Mouse (Mus musculus) testis, adult 2 months (tissue): ENCODE data around the gene Gm21988.

Experiments used
- CTCF ChIP-seq: fragments of 200-500 bp; IDR thresholded peaks from 2 replicates; pipeline ENCODE4 v1.5.1; 2012; ENCODE audit warnings: low read depth, mild to moderate bottlenecking, inconsistent platforms, low read length, moderate library complexity; ENCODE audit not compliant: control insufficient read depth, insufficient read depth, insufficient replicate concordance
- POLR2A ChIP-seq: fragments of 200-500 bp; IDR thresholded peaks from 2 replicates; pipeline ENCODE4 v1.6.1; 2012; ENCODE audit warnings: low read depth, mild to moderate bottlenecking, inconsistent platforms, low read length, moderate library complexity; ENCODE audit not compliant: control insufficient read depth

- TF ChIP-seq CTCF (no peak), POLR2A (no peak)
Observed at GRCm38 (mm10) chr11:70214856-70215209, 24.8 kb downstream of the Gm21988 start.
